Mouse (Mus musculus) forebrain, embryonic 10.5 days (tissue): ENCODE results near the gene Rhob. TPM values are rescaled to one million over a fixed set of nuclear protein-coding genes. Genes with fewer than 3 reads are reported as not detected.
A peak's percentile ranks its signal among the peaks of the same experiment; 100 is the strongest.

Experiments used
- DNase-seq: peaks from one replicate; pipeline ENCODE4 v3.0.0-alpha.2; 2017; ENCODE audit warnings: low spot score; ENCODE audit errors: extremely low spot score
- H3K27ac ChIP-seq: fragments of 300-500 bp; sonication (generic); 2 replicates; pipeline ENCODE4 v1.5.1; 2016; ENCODE audit warnings: mild to moderate bottlenecking
- H3K27me3 ChIP-seq: fragments of 300-500 bp; sonication (generic); 2 replicates; pipeline ENCODE4 v1.6.1; 2016; ENCODE audit warnings: mild to moderate bottlenecking; ENCODE audit not compliant: poor library complexity, severe bottlenecking
- H3K36me3 ChIP-seq: fragments of 300-500 bp; sonication (generic); replicated peaks from 2 replicates; pipeline ENCODE4 v1.6.1; 2016; ENCODE audit warnings: mild to moderate bottlenecking, moderate library complexity
- H3K4me1 ChIP-seq: fragments of 300-500 bp; sonication (generic); 2 replicates; pipeline ENCODE4 v1.6.1; 2016
- H3K4me3 ChIP-seq: fragments of 300-500 bp; sonication (generic); 2 replicates; pipeline ENCODE4 v1.5.1; 2016; ENCODE audit warnings: mild to moderate bottlenecking, moderate library complexity
- H3K9me3 ChIP-seq: fragments of 300-500 bp; sonication (generic); 2 replicates; pipeline ENCODE4 v1.6.1; 2016; ENCODE audit warnings: mild to moderate bottlenecking, moderate library complexity
- WGBS: fragments of 180-500 bp; shearing (Covaris S2); methylation state at CpG from one replicate; pipeline ENCODE4 v1.1.7; 2016; 5-methylcytosine and 5-hydroxymethylcytosine counted together
- polyA plus RNA-seq: library from polyadenylated mRNA; unstranded; fragments of >200 nt; fragmentation: Nextera tagmentation; extraction: Ambion mirVana; gene quantifications from 2 replicates; pipeline ENCODE4 v1.2.1, GENCODE M21; 2016

The Rhob gene
- polyA plus RNA-seq, 1 experiment from 2014 or later: 27.1 TPM

- no peak for DNase-seq
- 84% methylated on average over 7 of the region's 7 CpGs for WGBS
- Histone ChIP-seq H3K4me3 (no peak overlapping the region), H3K27me3 (no peaks in the 10 kb centered on the region), H3K4me1 (peaks cover 11% of the 10 kb centered on the region), H3K27ac (no peak overlapping the region), H3K9me3 (no peaks in the 10 kb centered on the region), H3K36me3 (no peaks in the 10 kb centered on the region)
These were observed 14.6 kb downstream of the Rhob start for GRCm38 (mm10) chr12:8485247-8485646.

DNA sequence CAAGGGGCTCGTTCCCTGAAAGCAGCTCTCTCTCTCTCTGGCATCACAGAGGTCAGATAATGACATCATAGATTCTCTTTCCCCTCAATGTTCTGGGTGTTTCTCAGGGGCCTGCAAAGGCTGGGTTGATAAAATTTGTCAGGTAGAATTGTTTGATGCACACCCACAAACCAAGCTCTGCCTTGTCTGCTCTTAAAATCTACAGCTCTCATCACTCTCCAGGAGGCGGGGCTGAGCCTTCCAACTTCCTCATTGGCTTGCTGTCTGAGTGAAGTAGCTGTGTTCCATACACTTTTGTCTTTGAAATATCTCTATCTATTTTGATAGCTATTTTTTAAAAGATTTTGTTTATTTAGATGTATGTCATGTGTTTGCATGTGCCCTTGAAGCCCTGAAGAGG is 17.6 kb downstream of the Rhob start:
- H3K27ac ChIP-seq: no peak overlapping the region
- 79% methylated on average over 2 of the region's 2 CpGs for WGBS
- peaks cover 5% of the 10 kb centered on the region; the same call in 1 of the 2 replicates for H3K4me1 ChIP-seq
- no peaks in the 10 kb centered on the region for H3K27me3 ChIP-seq
- H3K4me3 ChIP-seq: no peak overlapping the region
- H3K36me3 ChIP-seq: no peaks in the 10 kb centered on the region
- no peak for DNase-seq
- no peaks in the 10 kb centered on the region for H3K9me3 ChIP-seq

GRCm38 (mm10) chr12:8474836-8475387 is 24.9 kb downstream of the Rhob start:
- peaks cover 16% of the 10 kb centered on the region for H3K4me1 ChIP-seq
- no peaks in the 10 kb centered on the region for H3K9me3 ChIP-seq
- H3K4me3 ChIP-seq: no peak overlapping the region
- H3K27ac ChIP-seq: 0 out of 2 replicates have a peak overlapping the region, but pooled peaks have one; percentile 3
- no peak for DNase-seq
- no peaks in the 10 kb centered on the region for H3K27me3 ChIP-seq
- WGBS: 64% methylated on average over 6 of the region's 6 CpGs
- H3K36me3 ChIP-seq: no peaks in the 10 kb centered on the region

DNA sequence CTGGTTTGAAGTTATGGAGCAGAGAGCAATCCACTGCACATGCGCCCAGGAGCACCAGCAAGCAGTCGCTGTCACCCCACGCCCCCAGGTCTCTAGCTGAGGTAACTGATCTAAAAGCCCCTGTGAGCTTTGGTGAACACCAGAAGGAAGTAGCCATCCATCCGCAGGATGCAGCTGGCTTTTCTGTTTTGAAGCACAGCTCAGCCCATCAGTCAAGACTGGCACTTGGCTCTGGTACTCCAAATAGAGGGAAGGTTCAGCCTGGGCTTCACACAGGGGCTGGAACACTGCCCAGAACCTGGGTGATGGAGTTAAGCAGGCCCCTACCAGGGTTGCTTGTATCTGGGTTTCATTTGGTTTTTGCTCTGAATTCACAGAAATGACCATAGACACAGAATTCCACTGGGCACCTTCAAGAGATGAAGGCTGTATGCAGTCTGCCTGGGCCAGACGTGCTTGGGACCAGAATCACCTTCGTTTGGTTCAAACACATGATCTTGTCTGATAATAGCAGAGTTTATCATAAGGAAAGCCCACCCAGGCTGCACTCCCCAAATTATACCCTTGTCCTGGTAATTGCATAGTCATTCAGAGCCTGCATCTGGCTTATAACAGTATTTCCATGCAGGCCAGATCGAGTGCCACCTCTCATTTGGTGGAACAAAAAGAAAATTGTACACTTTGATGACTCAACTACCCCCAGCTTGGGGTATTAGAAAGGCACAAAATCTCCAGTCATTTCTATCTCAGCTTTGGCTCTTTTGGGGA is 27.0 kb downstream of the Rhob start:
- Histone ChIP-seq H3K36me3 (no peaks in the 10 kb centered on the region), H3K27ac (no peak overlapping the region), H3K9me3 (no peaks in the 10 kb centered on the region), H3K27me3 (no peaks in the 10 kb centered on the region), H3K4me3 (no peak overlapping the region), H3K4me1 (peaks cover 16% of the 10 kb centered on the region)
- DNase-seq: no peak
- WGBS: 89% methylated on average over 7 of the region's 7 CpGs

DNA sequence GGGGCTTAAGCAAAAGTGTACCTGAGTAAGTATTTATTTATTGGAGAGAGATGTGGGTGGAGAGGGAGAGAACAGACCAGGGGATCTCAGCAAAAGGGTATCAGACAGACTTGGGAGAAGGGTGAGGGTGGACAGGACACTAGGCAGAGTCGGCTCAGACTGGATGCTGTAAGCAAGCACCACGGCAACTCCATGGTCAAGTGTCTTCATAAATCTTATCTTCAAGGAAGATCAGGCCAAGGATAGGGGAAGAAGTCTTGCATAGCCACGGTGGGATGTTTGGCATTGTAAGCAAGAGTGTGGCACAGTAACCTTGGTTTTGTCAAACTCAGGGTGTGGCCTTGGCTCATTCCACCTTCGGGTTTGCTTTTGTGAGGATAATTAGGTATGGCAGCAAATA is 27.8 kb downstream of the Rhob start:
- Histone ChIP-seq H3K4me1 (peaks cover 23% of the 10 kb centered on the region), H3K4me3 (no peak overlapping the region), H3K9me3 (no peaks in the 10 kb centered on the region), H3K27me3 (no peaks in the 10 kb centered on the region), H3K27ac (no peak overlapping the region), H3K36me3 (no peaks in the 10 kb centered on the region)
- no peak for DNase-seq
- 89% methylated on average over 4 of the region's 4 CpGs for WGBS

DNA sequence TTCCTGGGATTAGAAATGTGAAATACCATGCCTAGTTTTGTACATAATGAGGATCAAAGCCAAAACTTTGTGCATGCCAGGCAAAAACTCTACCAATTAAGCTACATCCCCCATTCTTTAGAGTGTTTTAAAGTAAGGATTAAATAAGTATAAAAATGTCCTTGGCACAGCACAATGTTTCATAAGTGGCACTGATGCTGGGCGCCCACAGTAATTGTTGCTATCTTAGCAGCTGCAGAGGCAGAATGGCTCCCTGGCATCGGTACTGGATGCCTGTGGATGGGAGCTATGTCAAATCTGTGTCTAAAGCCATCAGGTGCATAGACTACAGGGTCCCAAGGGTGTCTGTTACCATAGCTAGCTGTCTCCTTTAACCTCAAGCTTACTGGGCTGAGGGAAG is 28.8 kb downstream of the Rhob start:
- H3K4me1 ChIP-seq: peaks cover 24% of the 10 kb centered on the region
- H3K36me3 ChIP-seq: no peaks in the 10 kb centered on the region
- WGBS: 86% methylated on average over 2 of the region's 2 CpGs
- H3K4me3 ChIP-seq: no peak overlapping the region
- no peak overlapping the region for H3K27ac ChIP-seq
- no peaks in the 10 kb centered on the region for H3K27me3 ChIP-seq
- DNase-seq: no peak
- H3K9me3 ChIP-seq: no peaks in the 10 kb centered on the region

DNA sequence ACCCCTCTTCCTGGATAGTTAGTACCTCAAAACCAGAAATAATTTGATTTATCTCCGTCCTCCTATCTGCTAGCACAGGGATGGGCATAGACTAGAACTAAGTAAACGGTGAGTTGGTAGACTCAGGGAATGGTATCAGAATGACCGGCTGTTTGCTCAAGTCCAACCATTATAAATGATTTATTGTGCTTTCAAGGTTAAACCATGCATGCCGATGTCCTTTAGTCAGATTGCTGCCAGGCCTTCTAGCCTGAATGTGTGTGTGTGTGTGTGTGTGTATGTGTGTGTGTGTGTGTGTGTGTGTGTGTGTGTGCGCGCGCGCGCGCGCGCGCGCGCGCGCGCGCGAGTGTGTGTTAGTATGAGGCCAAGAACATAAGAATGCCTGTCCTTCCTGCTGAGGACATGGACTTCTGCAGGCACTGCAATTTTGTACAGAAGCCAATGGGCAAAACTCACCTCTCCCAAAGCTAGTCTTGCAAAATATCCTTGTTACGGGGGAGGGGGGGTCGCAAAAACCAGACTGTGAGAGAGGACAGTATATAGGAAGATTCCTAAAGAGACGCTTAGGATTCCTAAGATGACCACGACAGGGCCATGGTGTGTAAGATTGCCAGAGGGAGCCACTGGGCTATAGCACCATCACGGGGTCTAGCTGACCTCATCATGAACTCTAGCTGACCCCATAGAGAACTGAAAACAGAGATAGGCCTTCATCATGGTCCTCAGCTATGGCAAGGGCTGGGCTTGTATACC is 29.9 kb downstream of the Rhob start:
- no peaks in the 10 kb centered on the region for H3K36me3 ChIP-seq
- no peak for DNase-seq
- no peak overlapping the region for H3K4me3 ChIP-seq
- WGBS: 90% methylated on average over 25 of the region's 25 CpGs
- H3K27me3 ChIP-seq: no peaks in the 10 kb centered on the region
- peaks cover 14% of the 10 kb centered on the region for H3K4me1 ChIP-seq
- H3K9me3 ChIP-seq: no peaks in the 10 kb centered on the region
- H3K27ac ChIP-seq: no peak overlapping the region

- Histone ChIP-seq H3K4me1 (peaks cover 17% of the 10 kb centered on the region), H3K9me3 (no peaks in the 10 kb centered on the region), H3K27ac (no peak overlapping the region), H3K36me3 (no peaks in the 10 kb centered on the region), H3K4me3 (no peak overlapping the region), H3K27me3 (no peaks in the 10 kb centered on the region)
- no peak for DNase-seq
These were observed 31.5 kb downstream of the Rhob start for GRCm38 (mm10) chr12:8468221-8468865.

DNA sequence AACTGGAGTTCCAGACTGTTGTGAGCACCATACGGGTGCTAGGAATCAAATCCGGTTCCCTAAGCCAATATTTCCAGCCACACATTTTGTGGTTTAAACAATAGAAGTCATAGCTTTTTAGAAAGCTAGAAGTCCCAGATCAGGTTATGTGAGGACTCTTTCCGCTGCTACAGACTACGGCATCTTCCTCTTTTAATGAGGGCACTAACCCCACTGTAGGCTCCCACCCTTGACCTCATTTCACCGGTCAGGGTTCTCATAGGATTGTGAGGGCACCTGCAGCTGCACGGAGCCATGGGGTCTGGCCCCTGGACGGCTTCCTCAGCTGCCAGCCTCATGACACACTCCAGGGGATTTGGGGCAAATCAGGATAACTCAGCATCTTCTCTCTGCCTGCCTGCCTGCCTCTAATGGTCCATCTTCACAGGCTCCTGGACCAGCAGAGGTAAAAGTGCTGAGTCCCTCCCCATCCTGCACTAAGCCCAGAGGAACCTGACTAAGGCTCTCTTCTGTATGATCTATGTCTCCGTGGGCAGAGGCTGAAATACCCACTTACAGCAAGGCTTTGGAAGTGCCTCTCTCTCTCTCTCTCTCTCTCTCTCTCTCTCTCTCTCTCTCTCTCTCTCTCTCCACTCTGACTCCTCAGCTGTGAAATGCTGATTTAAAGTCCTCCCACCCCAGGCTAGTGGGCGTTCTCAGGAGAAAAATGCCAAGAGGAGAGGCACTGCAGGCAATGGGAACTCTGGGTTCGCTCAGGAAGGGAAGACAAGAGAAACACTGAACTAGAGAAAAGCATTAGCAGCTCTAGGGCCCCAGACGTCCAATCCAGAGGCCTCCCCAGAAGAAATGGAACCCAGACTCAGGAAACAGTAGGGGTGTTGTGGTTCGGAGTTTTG is 32.5 kb downstream of the Rhob start:
- Histone ChIP-seq H3K27ac (no peak overlapping the region), H3K4me1 (peaks cover 17% of the 10 kb centered on the region), H3K9me3 (no peaks in the 10 kb centered on the region), H3K27me3 (no peaks in the 10 kb centered on the region), H3K36me3 (no peaks in the 10 kb centered on the region), H3K4me3 (no peak overlapping the region)
- DNase-seq: no peak
- 69% methylated on average over 12 of the region's 12 CpGs for WGBS

DNA sequence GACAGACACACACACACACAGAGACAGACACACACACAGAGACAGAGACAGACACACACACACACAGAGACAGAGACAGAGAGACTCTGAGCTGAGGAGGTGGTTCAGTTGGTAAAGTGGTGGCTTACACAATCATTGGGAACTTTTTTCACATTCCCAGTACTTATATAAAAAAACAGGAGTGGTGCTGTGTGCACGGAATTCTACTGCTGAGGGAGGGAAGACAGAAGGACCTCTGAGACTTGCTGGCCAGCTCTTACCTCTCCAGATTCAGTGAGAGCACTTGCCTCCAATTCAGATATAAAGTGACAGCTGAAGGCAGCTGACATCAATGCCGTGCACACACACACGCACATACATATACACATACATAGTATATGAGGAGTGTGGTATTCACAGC is 34.1 kb downstream of the Rhob start:
- H3K36me3 ChIP-seq: no peaks in the 10 kb centered on the region
- H3K9me3 ChIP-seq: no peaks in the 10 kb centered on the region
- no peak overlapping the region for H3K27ac ChIP-seq
- 89% methylated on average over 3 of the region's 3 CpGs for WGBS
- DNase-seq: no peak
- H3K4me1 ChIP-seq: peaks cover 17% of the 10 kb centered on the region
- no peaks in the 10 kb centered on the region for H3K27me3 ChIP-seq
- H3K4me3 ChIP-seq: no peak overlapping the region

DNA sequence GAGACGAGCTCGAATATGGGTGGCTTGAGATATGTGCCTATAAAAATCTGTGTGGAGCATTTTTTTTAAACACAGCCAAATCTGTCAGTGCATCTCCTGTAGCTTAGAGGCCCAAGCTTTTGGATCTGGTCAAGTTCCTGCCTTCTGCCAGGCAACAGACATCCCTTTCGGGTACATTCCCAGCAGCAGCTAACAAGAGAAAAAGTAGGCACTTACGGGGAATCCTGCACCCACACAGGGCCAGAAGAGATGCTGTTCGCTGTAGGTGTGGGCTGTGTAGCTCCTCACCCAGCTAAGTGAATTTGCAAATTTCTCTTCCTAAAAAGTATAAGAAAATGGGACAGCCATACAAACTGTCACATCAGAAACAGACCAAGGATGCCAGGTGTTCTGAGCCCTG is 34.8 kb downstream of the Rhob start:
- WGBS: 92% methylated on average over 5 of the region's 5 CpGs
- H3K27ac ChIP-seq: no peak overlapping the region
- H3K27me3 ChIP-seq: no peaks in the 10 kb centered on the region
- H3K4me3 ChIP-seq: no peak overlapping the region
- DNase-seq: no peak
- H3K9me3 ChIP-seq: no peaks in the 10 kb centered on the region
- no peaks in the 10 kb centered on the region for H3K36me3 ChIP-seq
- H3K4me1 ChIP-seq: peaks cover 17% of the 10 kb centered on the region

- no peak for DNase-seq
- 54% methylated on average over 3 of the region's 3 CpGs for WGBS
- peaks cover 17% of the 10 kb centered on the region for H3K4me1 ChIP-seq
- no peaks in the 10 kb centered on the region for H3K9me3 ChIP-seq
- no peak overlapping the region for H3K27ac ChIP-seq
- no peaks in the 10 kb centered on the region for H3K27me3 ChIP-seq
- no peaks in the 10 kb centered on the region for H3K36me3 ChIP-seq
- no peak overlapping the region for H3K4me3 ChIP-seq
These were observed 36.1 kb downstream of the Rhob start for GRCm38 (mm10) chr12:8463599-8464160.
